Mouse (Mus musculus): ENCODE measurements around the gene Dnase1l3. TPM values are rescaled to one million over a fixed set of nuclear protein-coding genes. Genes with fewer than 3 reads are reported as not detected.
A peak's percentile ranks its signal among the peaks of the same experiment; 100 is the strongest.

Gene Dnase1l3
- polyA plus RNA-seq, 2 experiments: 0.68 to 2.1 TPM

DNA sequence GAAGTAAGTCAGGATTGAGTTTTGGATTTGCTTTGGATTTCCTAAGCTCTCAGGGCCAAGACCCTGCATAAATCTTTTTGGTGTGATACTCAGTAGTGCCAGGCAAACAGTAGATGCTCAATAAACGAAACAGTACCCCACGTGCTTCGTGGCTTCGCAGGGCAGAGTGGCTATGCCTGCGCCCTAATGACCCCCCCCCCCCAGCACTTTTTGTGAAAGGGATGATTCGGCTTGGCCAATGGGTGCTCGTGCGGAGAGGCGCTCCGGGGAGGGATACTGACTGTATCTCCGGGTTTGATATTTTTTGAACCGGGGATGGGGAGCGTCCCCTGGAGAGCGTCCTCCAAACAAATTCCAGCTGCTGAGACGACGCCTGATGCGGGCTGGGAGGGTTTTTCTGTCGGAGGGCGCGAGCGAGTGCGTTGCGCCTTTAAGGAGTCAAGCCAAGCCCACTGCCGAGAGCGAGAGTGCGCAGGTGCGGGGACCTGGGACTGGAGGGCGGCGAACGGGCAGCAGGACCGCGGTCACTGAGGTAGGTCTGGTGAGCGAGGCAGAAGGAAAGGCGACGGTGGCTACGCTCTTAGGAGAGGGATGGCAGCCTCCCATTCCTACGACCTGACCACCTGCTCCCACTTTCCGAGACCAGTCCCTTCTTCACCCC lies 8.2 kb upstream of the Dnase1l3 start, which contains the start of gene Abhd6:
TSS of gene Abhd6 (plus strand) at position 471 of the 661 bp plus-strand sequence.
- Histone ChIP-seq H3K36me3 (replicated peaks; ENCODE audit: control insufficient read depth, insufficient read depth, low read depth) (no peaks in the 10 kb centered on the region), H3K9me3 (ENCODE audit: control insufficient read depth, low read length) (no peaks in the 10 kb centered on the region), H3K9ac (replicated peaks) (no peak within 1 kb of the TSS), H3K27ac (no peak within 1 kb of the TSS), H3K4me1 (replicated peaks; ENCODE audit: control insufficient read depth in 2 of 2, insufficient read depth in 2 of 2, low read length in 1 of 2) (peaks cover 0 to 9% of the 10 kb centered on the region in 2 experiments; a peak in 2 of 4 replicates), H3K27me3 (ENCODE audit: control insufficient read depth, insufficient read depth, low read length) (peaks cover 30% of the 10 kb centered on the region), H3K4me2 (ENCODE audit: low read depth) (peak within 1 kb of the TSS; percentile 63), H3K4me3 (ENCODE audit: insufficient read depth in 1 of 2, low read depth in 2 of 2, low read length in 2 of 2) (peak within 1 kb of the TSS; percentile 47 to 59)
- WGBS (ENCODE audit: insufficient replicate concordance): 2% methylated on average over 38 of the region's 38 CpGs
- no peak for TF ChIP-seq CTCF (IDR thresholded peaks at IDR 0.05; ENCODE audit: low read depth)
- no peak for TF ChIP-seq EP300 (IDR thresholded peaks at IDR 0.05; ENCODE audit: low read depth)
- peak in 1 of 3 experiments; percentile 12 for DNase-seq (ENCODE audit: low read depth in 3 of 3, low spot score in 3 of 3)
- ATAC-seq (ENCODE audit: insufficient read depth): 0 out of 2 replicates have a peak, but pooled peaks have one; percentile 43

DNA sequence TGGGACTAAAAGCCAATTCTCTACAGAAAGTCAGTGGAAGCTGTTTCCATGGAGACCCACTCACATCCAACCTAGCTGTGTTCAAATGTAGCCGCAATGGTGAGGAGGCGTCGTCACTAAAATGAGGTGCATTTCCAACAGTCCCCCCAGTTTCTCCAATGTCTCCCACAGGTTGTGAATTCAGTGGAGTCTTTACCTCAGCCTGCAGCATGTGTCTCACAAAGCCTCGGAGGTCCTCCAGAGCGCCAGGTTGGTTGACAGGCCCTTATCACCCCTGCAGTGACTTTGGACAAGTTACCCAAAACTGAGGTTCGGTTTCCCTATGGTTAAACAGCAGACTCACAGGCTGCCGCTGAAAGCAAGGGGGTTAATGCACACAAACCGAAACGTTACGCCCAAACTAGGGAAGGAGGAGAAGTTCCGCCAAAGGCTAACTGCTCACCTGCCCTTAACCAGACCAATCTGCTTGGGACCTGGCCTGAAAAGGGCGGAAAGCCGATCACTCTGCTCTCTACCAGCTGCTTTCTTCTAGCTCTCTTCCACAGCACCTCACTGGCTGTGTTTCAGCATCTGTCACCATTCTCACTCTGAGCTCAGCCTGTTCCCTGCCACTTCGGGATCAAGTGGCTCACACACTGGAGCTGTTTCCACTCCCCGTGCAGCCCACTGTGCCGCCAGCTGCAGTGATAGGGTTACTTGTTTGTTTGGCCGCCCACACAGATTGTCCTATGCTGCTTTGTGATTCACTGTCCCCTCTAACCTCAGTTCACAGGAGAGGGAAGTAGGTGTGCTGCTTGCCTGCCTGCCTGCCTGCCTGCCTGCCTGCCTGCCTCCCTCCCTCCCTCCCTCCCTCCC lies 6.7 kb upstream of the Dnase1l3 start:
- Histone ChIP-seq H3K9me3 (ENCODE audit: control insufficient read depth, low read length) (no peaks in the 10 kb centered on the region), H3K27me3 (ENCODE audit: control insufficient read depth, insufficient read depth, low read length) (peaks cover 30% of the 10 kb centered on the region), H3K4me1 (replicated peaks; ENCODE audit: control insufficient read depth in 2 of 2, insufficient read depth in 2 of 2, low read length in 1 of 2) (peaks cover 0 to 4% of the 10 kb centered on the region in 2 experiments; a peak in 1 of 4 replicates), H3K4me2 (ENCODE audit: low read depth) (no peak overlapping the region), H3K27ac (no peak overlapping the region), H3K9ac (replicated peaks) (no peak overlapping the region), H3K36me3 (replicated peaks; ENCODE audit: control insufficient read depth, insufficient read depth, low read depth) (no peaks in the 10 kb centered on the region), H3K4me3 (ENCODE audit: insufficient read depth in 1 of 2, low read depth in 2 of 2, low read length in 2 of 2) (no peak overlapping the region)
- 27% methylated on average over 17 of the region's 17 CpGs for WGBS (ENCODE audit: insufficient replicate concordance)
- ATAC-seq (ENCODE audit: insufficient read depth): no peak
- DNase-seq (ENCODE audit: low read depth in 3 of 3, low spot score in 3 of 3): no peak
- TF ChIP-seq EP300 (IDR thresholded peaks at IDR 0.05; ENCODE audit: low read depth) (no peak), CTCF (IDR thresholded peaks at IDR 0.05; ENCODE audit: low read depth) (no peak)

DNA sequence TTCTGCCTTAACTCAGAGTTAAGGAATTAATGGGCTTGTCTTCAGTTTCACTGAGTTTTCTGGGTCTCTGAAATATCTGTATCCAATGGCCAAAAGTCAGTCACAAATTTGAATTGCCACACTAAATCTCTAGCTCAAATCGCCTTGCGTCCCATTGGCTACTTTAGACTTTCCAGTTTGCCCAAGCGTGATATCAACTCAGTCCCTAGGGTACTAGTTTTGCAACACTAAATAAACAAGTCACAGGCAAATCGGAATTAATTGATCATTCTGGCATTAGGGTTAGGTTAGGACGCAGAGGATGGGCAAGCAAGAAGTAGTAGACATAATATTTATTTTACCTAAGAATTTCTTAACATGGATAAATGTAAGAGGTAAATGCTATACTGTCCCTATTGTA lies 5.9 kb upstream of the Dnase1l3 start:
- ATAC-seq (ENCODE audit: insufficient read depth) (no peak), DNase-seq (ENCODE audit: low read depth in 3 of 3, low spot score in 3 of 3) (no peak)
- 50% methylated on average over 5 of the region's 5 CpGs for WGBS (ENCODE audit: insufficient replicate concordance)
- Histone ChIP-seq H3K27me3 (ENCODE audit: control insufficient read depth, insufficient read depth, low read length) (peaks cover 30% of the 10 kb centered on the region), H3K9me3 (ENCODE audit: control insufficient read depth, low read length) (no peaks in the 10 kb centered on the region), H3K4me3 (ENCODE audit: insufficient read depth in 1 of 2, low read depth in 2 of 2, low read length in 2 of 2) (no peak overlapping the region), H3K36me3 (replicated peaks; ENCODE audit: control insufficient read depth, insufficient read depth, low read depth) (no peaks in the 10 kb centered on the region), H3K27ac (no peak overlapping the region), H3K9ac (replicated peaks) (no peak overlapping the region), H3K4me2 (ENCODE audit: low read depth) (no peak overlapping the region), H3K4me1 (replicated peaks; ENCODE audit: control insufficient read depth in 2 of 2, insufficient read depth in 2 of 2, low read length in 1 of 2) (peaks cover 0 to 4% of the 10 kb centered on the region in 2 experiments; a peak in 1 of 4 replicates)
- no peak for TF ChIP-seq EP300 (IDR thresholded peaks at IDR 0.05; ENCODE audit: low read depth)
- TF ChIP-seq CTCF (IDR thresholded peaks at IDR 0.05; ENCODE audit: low read depth): no peak

DNA sequence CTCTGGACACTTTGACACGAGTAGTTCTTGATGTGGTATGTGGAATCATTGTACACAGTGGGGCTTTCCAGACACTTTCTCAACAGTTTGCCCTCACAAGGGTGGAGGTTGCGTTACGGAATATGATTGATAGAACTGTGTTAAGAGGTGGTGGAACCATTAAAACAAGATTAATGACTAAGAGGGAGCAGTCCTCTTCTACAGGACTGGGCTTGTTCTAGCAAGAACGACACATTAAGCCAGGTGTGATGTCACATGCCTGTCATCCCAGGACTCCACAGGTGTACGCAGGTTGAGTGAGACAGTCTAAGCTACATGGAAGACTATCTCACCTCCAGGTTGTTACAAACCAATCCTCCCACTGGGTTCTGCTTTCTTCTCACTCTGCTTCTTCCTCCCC lies 5.1 kb upstream of the Dnase1l3 start:
- Histone ChIP-seq H3K4me2 (ENCODE audit: low read depth) (no peak overlapping the region), H3K27ac (no peak overlapping the region), H3K4me3 (ENCODE audit: insufficient read depth in 1 of 2, low read depth in 2 of 2, low read length in 2 of 2) (no peak overlapping the region), H3K4me1 (replicated peaks; ENCODE audit: control insufficient read depth in 2 of 2, insufficient read depth in 2 of 2, low read length in 1 of 2) (peaks cover 0 to 4% of the 10 kb centered on the region in 2 experiments; a peak in 1 of 4 replicates), H3K9me3 (ENCODE audit: control insufficient read depth, low read length) (no peaks in the 10 kb centered on the region), H3K9ac (replicated peaks) (no peak overlapping the region), H3K36me3 (replicated peaks; ENCODE audit: control insufficient read depth, insufficient read depth, low read depth) (no peaks in the 10 kb centered on the region), H3K27me3 (ENCODE audit: control insufficient read depth, insufficient read depth, low read length) (peaks cover 30% of the 10 kb centered on the region)
- WGBS (ENCODE audit: insufficient replicate concordance): 65% methylated on average over 5 of the region's 5 CpGs
- ATAC-seq (ENCODE audit: insufficient read depth) (no peak), DNase-seq (ENCODE audit: low read depth in 3 of 3, low spot score in 3 of 3) (no peak)
- TF ChIP-seq CTCF (IDR thresholded peaks at IDR 0.05; ENCODE audit: low read depth) (no peak), EP300 (IDR thresholded peaks at IDR 0.05; ENCODE audit: low read depth) (no peak)

- WGBS (ENCODE audit: insufficient replicate concordance): 52% methylated on average over 3 of the region's 3 CpGs
- Histone ChIP-seq H3K27me3 (ENCODE audit: control insufficient read depth, insufficient read depth, low read length) (peaks cover 30% of the 10 kb centered on the region), H3K27ac (no peak overlapping the region), H3K4me1 (replicated peaks; ENCODE audit: control insufficient read depth in 2 of 2, insufficient read depth in 2 of 2, low read length in 1 of 2) (peaks cover 0 to 2% of the 10 kb centered on the region in 2 experiments; a peak in 1 of 4 replicates), H3K36me3 (replicated peaks; ENCODE audit: control insufficient read depth, insufficient read depth, low read depth) (no peaks in the 10 kb centered on the region), H3K4me2 (ENCODE audit: low read depth) (no peak overlapping the region), H3K4me3 (ENCODE audit: insufficient read depth in 1 of 2, low read depth in 2 of 2, low read length in 2 of 2) (no peak overlapping the region), H3K9ac (replicated peaks) (no peak overlapping the region), H3K9me3 (ENCODE audit: control insufficient read depth, low read length) (no peaks in the 10 kb centered on the region)
- TF ChIP-seq CTCF (IDR thresholded peaks at IDR 0.05; ENCODE audit: low read depth) (no peak), EP300 (IDR thresholded peaks at IDR 0.05; ENCODE audit: low read depth) (no peak)
- ATAC-seq (ENCODE audit: insufficient read depth): no peak
- DNase-seq (ENCODE audit: low read depth in 3 of 3, low spot score in 3 of 3): no peak
These were observed 4.7 kb upstream of the Dnase1l3 start for GRCm38 (mm10) chr14:7999030-7999429.
